Comparison of ENCODE assay signal across 17 mouse cellular contexts in the genomic region with DNA sequence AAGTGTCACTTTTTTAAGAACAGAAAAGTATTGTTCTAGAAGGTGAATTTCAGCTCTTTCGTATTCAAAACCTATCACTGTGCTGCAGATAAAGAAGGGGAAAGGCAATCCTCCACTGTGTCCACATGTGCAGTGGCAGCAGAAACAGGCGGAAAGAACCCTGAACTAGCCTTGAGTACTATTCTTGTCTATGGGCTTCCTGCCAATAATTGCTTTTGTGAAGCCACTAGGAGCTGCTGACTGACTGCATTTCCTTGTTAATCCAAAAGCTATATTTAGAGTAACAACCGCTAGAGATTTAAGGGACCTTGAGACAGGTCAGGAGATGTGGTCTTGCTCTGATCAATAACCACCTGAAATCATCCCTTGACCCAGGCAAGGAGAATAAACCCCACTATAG.
A peak's percentile ranks its signal among the peaks of the same experiment; 100 is the strongest.
DNase-seq lines count a peak whose midpoint lies in the region; ATAC-seq and TF ChIP-seq lines count a peak whose summit lies in the region.
"Had no signal": no experiment of that assay in that cellular context is flagged by ENCODE, and none has a peak within 500 bp of the region (broad histone marks: within the 10 kb centered on the region; RNA-seq: fewer than 3 reads in every experiment).

No protein-coding gene starts in this region.

- DNase-seq in forebrain, embryonic 14.5 days (ENCODE audit: low spot score): peak; percentile 45
- DNase-seq in forebrain, embryonic 10.5 days (ENCODE audit: extremely low spot score, low spot score): no peak
- DNase-seq in liver, adult 2 months (ENCODE audit: extremely low read depth, low read depth, low spot score): peak; percentile 17
- DNase-seq in liver, postnatal 0 days: no peak
- DNase-seq in brain, adult 2 months (ENCODE audit: low read depth, low spot score): peak; percentile 46
- DNase-seq in embryo, embryonic 11 days: no peak
- DNase-seq: B cell, adult 2 months; gastrocnemius, postnatal 14 days; kidney, postnatal 14 days; liver; retina, postnatal 1 day; thymus, postnatal 25 days had no signal

- H3K9me3 ChIP-seq in forebrain, embryonic 14.5 days (replicated peaks; ENCODE audit: control insufficient read depth, low read length): no peaks in the 10 kb centered on the region
- no peaks in the 10 kb centered on the region for H3K9me3 ChIP-seq in forebrain, embryonic 10.5 days
- no peaks in the 10 kb centered on the region for H3K9me3 ChIP-seq in liver, postnatal 0 days (ENCODE audit: low read length)
- no peaks in the 10 kb centered on the region for H3K9me3 ChIP-seq in heart, embryonic 16.5 days (replicated peaks; ENCODE audit: control insufficient read depth, low read length)

- 82% methylated on average over 3 of the region's 3 CpGs for WGBS in forebrain, embryonic 14.5 days
- WGBS in forebrain, embryonic 10.5 days: 91% methylated on average over 3 of the region's 3 CpGs
- 59% methylated on average over 3 of the region's 3 CpGs for WGBS in liver, adult 2 months
- 50% methylated on average over 3 of the region's 3 CpGs for WGBS in liver, postnatal 0 days (ENCODE audit: insufficient replicate concordance)
- 16% methylated on average over 3 of the region's 3 CpGs for WGBS in heart, embryonic 16.5 days

- TF ChIP-seq POLR2A in liver, adult 2 months (IDR thresholded peaks at IDR 0.05; ENCODE audit: extremely low read depth, insufficient read depth, low read length): no peak

- no peak for TF ChIP-seq CTCF in liver, adult 2 months (IDR thresholded peaks at IDR 0.05; ENCODE audit: low read depth, low read length)
- TF ChIP-seq CTCF in liver, postnatal 0 days (IDR thresholded peaks at IDR 0.05; ENCODE audit: low read depth): no peak

- H3K4me1 ChIP-seq in forebrain, embryonic 14.5 days (ENCODE audit: control insufficient read depth, insufficient read depth, low read length): no peaks in the 10 kb centered on the region
- H3K4me1 ChIP-seq in forebrain, embryonic 10.5 days: no peaks in the 10 kb centered on the region
- no peaks in the 10 kb centered on the region for H3K4me1 ChIP-seq in liver, adult 2 months (ENCODE audit: control insufficient read depth, insufficient read depth, low read length)
- H3K4me1 ChIP-seq in liver, postnatal 0 days (ENCODE audit: insufficient read depth): no peaks in the 10 kb centered on the region
- H3K4me1 ChIP-seq in heart, embryonic 16.5 days (ENCODE audit: control insufficient read depth, insufficient read depth, low read length): peaks cover 9% of the 10 kb centered on the region

- no peak for TF ChIP-seq EP300 in liver, postnatal 0 days (IDR thresholded peaks at IDR 0.05; ENCODE audit: low read depth)

- no peaks in the 10 kb centered on the region for H3K27me3 ChIP-seq in forebrain, embryonic 14.5 days (replicated peaks; ENCODE audit: control insufficient read depth, insufficient read depth, low read length)
- H3K27me3 ChIP-seq in forebrain, embryonic 10.5 days (ENCODE audit: poor library complexity, severe bottlenecking): no peaks in the 10 kb centered on the region
- H3K27me3 ChIP-seq in liver, adult 2 months (ENCODE audit: control insufficient read depth, insufficient read depth, low read length): no peaks in the 10 kb centered on the region
- no peaks in the 10 kb centered on the region for H3K27me3 ChIP-seq in liver, postnatal 0 days (ENCODE audit: insufficient read depth, low read length)
- H3K27me3 ChIP-seq in heart, embryonic 16.5 days (ENCODE audit: control insufficient read depth, insufficient read depth, low read length): no peaks in the 10 kb centered on the region

- H3K36me3 ChIP-seq in forebrain, embryonic 14.5 days (ENCODE audit: control insufficient read depth, insufficient read depth, low read length): no peaks in the 10 kb centered on the region
- H3K36me3 ChIP-seq in forebrain, embryonic 10.5 days (replicated peaks): no peaks in the 10 kb centered on the region
- H3K36me3 ChIP-seq in liver, adult 2 months (ENCODE audit: control insufficient read depth, insufficient read depth, low read length): no peaks in the 10 kb centered on the region
- H3K36me3 ChIP-seq in liver, postnatal 0 days (replicated peaks; ENCODE audit: insufficient read depth, low read length): no peaks in the 10 kb centered on the region
- H3K36me3 ChIP-seq in heart, embryonic 16.5 days (ENCODE audit: control insufficient read depth, insufficient read depth): no peaks in the 10 kb centered on the region
- H3K36me3 ChIP-seq: G1E had no signal

- H3K4me3 ChIP-seq in forebrain, embryonic 14.5 days (ENCODE audit: low read depth, low read length): no peak overlapping the region
- no peak overlapping the region for H3K4me3 ChIP-seq in forebrain, embryonic 10.5 days
- H3K4me3 ChIP-seq in liver, adult 2 months (ENCODE audit: insufficient read depth, low read depth, low read length): no peak overlapping the region
- no peak overlapping the region for H3K4me3 ChIP-seq in liver, postnatal 0 days (ENCODE audit: low read depth, low read length)
- H3K4me3 ChIP-seq in heart, embryonic 16.5 days (ENCODE audit: low read length): no peak overlapping the region
- H3K4me3 ChIP-seq: left cerebral cortex, adult 2 months had no signal

- H3K9ac ChIP-seq in forebrain, embryonic 14.5 days (ENCODE audit: low read length): no peak overlapping the region
- H3K9ac ChIP-seq in liver, adult 2 months (ENCODE audit: low read depth, low read length): no peak overlapping the region
- no peak overlapping the region for H3K9ac ChIP-seq in liver, postnatal 0 days (replicated peaks)
- H3K9ac ChIP-seq in heart, embryonic 16.5 days (ENCODE audit: low read length): no peak overlapping the region

- no peak overlapping the region for H3K27ac ChIP-seq in forebrain, embryonic 14.5 days (ENCODE audit: low read depth, low read length)
- no peak overlapping the region for H3K27ac ChIP-seq in forebrain, embryonic 10.5 days
- H3K27ac ChIP-seq in liver, adult 2 months (replicated peaks; ENCODE audit: insufficient read depth, low read depth, low read length): no peak overlapping the region
- no peak overlapping the region for H3K27ac ChIP-seq in liver, postnatal 0 days (ENCODE audit: low read depth)
- H3K27ac ChIP-seq in heart, embryonic 16.5 days (ENCODE audit: low read length): peak overlapping the region; percentile 65
- H3K27ac ChIP-seq: left cerebral cortex, adult 2 months had no signal

- no peaks in the 10 kb centered on the region for H3K79me2 ChIP-seq in liver, adult 2 months (ENCODE audit: control insufficient read depth, insufficient read depth, low read length)

- no peak for ATAC-seq in forebrain, embryonic 14.5 days
- ATAC-seq in liver, postnatal 0 days: no peak
- ATAC-seq in heart, embryonic 16.5 days (replicated peaks; ENCODE audit: extremely low read depth, insufficient read depth, low FRiP score): peak; percentile 88
- no peak for ATAC-seq in granulocyte monocyte progenitor cell, adult 5-6 weeks (replicated peaks; ENCODE audit: poor library complexity, severe bottlenecking)

- H3K4me2 ChIP-seq in forebrain, embryonic 14.5 days (ENCODE audit: low read length): no peak overlapping the region
- H3K4me2 ChIP-seq in liver, postnatal 0 days (ENCODE audit: low read depth, low read length): no peak overlapping the region
- H3K4me2 ChIP-seq in heart, embryonic 16.5 days (ENCODE audit: low read depth, low read length): no peak overlapping the region
- H3K4me2 ChIP-seq: midbrain, embryonic 11.5 days had no signal

Comparison
In these comparisons a context has a peak if more than half of its experiments do, and no peak if none do; other contexts are left out.
1. DNase-seq: peak in forebrain, embryonic 14.5 days (single experiment), liver, adult 2 months (single experiment) and brain, adult 2 months (single experiment); none in forebrain, embryonic 10.5 days (single experiment), liver, postnatal 0 days (single experiment) and embryo, embryonic 11 days (single experiment).